Mouse (Mus musculus): ENCODE data around the gene Ddx49.

Ddx49 gene

GRCm38 (mm10) chr8:70302358-70302890 is at the start of gene Ddx49, which contains the start of gene Cope:
TSS of gene Ddx49 (minus strand) at chr8:70302489.
TSS of gene Cope (plus strand) at chr8:70302518.
- DNase-seq, result peak; percentile 93

- no peak for DNase-seq
Observed at GRCm38 (mm10) chr8:70352000-70352384, 49.7 kb upstream of the Ddx49 start.

GRCm38 (mm10) chr8:70351035-70351999 is 49.0 kb upstream of the Ddx49 start:
- peak; percentile 73 for DNase-seq

DNA sequence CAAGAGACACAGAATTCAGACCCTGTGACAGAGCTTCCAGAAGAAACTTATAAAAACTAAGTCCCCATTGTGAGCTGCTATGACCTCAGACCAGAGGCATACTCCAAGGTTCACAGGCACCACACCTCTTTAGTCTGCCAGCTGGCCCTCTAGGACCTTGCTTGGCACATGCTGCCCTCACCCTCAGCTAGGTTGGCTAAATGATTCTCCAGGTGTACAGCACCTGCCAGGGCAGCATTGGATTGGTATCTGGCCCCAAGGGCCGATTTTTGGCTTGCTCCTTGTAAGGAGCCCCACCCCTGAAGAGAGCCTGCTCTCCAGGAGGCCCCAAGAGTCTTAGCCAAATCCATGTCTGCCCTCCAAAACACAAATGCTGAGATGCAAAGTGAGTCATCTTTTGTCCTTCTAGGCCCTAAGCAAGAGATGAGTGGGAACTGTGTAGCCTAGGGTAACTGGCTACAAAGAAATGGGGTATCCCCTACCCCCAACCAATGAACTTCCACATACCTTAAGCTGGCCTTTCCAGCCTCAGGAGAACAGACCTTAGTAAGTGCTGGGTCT is 45.7 kb upstream of the Ddx49 start:
- DNase-seq, result peak; percentile 57

- no peak for DNase-seq
Observed at GRCm38 (mm10) chr8:70347443-70347842, 45.2 kb upstream of the Ddx49 start.

DNA sequence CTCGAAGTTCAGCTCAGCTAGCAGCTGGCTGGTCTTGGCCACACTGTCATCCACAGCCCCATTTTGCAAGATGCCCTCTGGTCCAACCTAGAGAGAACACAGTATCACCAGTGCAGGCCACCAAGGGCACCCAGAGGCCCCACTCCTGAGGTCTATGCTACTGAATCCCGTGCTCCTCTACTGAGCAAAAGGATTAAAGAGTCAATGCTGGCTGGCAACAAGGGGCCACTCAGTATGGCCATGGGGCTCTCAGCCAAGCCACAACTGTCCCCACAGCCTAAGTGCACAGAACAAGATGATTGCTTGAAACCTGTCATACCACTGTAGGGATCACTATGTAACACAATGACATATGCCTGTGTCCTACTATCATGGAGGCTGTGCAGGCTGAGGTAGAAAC is 42.0 kb upstream of the Ddx49 start:
- no peak for DNase-seq

DNA sequence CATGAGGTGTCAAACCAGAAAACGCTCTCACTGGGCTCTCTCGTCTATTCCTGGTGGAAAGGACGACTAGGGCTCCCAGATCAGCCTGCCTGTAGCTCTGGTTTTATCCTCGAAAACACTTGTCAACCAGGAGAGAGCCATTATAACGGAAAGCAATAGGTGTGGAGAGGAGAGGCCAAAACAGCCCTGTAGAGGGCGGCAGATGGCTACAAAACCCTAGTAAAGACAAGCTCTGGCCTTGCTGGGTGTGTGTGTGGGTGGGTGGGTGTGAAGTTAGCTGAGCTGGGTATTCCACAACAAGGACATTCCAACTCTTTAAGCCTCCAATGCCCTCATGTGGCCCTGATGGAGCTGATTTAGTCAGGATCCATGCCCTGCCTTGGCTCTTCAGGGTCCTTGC is 41.4 kb upstream of the Ddx49 start:
- peak; percentile 67 for DNase-seq

DNA sequence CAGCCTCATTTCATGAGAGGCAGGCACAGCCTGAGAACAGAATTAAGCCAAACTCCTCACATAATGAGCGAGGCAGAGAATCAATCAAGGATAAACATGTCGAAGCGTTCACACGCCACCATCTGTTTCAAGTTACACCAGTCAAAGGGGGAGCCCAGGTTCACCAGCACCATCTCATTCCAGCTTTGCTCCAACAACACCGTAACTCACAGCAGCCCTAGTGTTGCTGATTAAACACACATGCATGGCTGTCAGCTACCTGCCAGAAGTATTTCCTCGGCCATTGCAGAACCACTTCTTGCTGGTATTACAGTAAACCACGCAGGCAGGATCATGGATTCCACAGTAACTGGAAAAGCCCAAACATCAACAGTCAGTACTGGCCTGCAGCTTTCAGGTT is 40.8 kb upstream of the Ddx49 start:
- no peak for DNase-seq

DNA sequence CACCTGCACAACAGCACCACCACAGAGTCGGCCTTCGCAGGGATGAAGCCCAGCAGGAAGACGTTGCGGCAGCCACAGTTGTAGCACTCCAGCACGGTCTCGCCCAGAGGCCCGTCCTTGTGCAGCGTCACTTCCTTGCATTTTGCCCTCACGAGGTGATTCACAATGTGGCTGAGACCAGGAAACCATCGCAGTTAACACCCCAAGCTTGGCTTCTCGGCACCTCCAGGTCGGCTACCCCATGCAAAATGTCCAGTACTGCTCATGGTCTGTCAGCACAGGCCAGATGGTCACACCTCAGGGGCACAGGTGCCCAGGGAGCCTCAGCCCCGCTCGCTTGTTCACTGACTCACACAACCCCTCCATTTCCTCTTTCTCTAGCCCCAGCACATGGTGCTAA is 39.7 kb upstream of the Ddx49 start:
- DNase-seq, result peak; percentile 78

GRCm38 (mm10) chr8:70340659-70341058 is 38.4 kb upstream of the Ddx49 start:
- DNase-seq, result peak; percentile 78

GRCm38 (mm10) chr8:70338931-70339330 is 36.6 kb upstream of the Ddx49 start:
- DNase-seq, result no peak

DNA sequence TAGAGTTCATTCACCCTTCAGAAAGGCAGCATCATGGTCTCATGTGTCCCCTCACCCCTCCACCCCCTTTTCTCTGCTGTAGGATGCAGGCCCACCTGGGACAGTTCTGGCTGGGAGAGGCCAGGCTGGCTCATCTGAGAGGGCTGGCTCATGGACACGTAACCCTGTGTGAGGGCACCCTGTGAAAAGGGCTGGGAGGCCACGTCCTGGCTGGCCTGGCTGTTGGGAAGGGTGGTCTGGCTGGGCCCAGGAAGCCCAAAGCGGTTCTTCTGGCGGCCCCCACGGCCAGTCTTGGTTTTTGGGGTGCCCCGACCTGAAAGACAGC is 30.6 kb upstream of the Ddx49 start:
- DNase-seq, result peak; percentile 49

GRCm38 (mm10) chr8:70332070-70332877 is 30.0 kb upstream of the Ddx49 start:
- peak; percentile 85 for DNase-seq

- DNase-seq, result peak; percentile 53
Observed at GRCm38 (mm10) chr8:70331526-70331925, 29.2 kb upstream of the Ddx49 start.

DNA sequence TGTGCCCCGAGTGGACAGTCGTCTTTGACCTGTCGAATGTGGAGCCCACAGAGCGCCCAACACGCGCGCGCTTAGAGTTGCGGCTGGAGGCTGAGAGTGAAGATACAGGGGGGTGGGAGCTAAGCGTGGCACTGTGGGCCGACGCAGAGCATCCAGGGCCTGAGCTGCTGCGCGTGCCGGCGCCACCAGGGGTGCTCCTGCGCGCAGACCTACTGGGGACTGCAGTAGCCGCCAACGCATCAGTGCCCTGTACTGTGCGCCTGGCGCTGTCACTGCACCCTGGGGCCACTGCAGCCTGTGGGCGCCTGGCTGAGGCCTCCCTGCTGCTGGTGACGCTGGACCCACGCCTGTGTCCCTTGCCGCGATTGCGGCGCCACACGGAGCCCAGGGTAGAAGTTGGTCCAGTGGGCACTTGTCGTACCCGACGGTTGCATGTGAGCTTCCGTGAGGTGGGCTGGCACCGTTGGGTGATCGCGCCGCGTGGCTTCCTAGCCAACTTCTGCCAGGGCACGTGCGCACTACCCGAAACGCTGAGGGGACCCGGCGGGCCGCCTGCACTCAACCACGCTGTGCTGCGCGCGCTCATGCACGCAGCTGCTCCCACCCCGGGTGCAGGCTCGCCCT is 28.6 kb upstream of the Ddx49 start:
- DNase-seq, result peak; percentile 61

DNA sequence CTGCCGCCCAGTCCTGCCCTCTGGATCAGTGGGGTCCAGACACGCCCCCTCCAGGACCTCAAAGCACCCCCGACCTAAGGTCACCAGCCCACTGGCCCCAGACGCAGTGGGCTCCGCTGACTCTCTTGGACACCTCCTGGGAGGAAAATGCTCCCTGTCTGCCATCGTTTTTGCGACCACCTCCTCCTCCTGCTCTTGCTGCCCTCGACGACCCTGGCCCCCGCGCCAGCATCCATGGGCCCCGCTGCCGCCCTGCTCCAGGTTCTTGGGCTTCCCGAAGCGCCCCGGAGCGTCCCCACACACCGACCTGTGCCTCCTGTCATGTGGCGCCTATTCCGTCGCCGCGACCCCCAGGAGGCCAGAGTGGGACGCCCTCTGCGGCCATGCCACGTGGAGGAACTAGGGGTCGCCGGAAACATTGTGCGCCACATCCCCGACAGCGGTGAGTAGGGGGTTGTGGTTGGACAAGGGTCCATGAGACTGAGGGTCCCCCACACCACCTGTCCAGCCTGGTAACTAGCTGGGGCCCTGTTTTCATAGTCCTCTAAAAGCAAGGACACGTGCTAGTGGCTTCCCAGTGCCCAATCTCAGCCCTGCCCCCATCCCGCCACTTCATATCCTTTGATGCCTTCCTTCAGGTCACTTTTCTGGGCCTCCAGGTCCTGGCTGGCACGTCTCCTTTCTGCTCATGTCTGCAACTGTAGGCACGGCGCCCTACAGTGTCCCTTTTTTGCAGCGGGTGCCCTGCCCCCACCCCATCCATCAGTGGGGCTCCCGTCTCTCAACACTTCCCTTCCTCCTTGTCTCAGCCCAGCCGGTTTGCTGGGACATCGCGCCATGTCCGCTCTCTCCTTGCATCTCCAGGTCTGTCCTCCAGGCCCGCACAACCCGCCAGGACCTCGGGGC is 27.8 kb upstream of the Ddx49 start:
- peak; percentile 64 for DNase-seq

- no peak for DNase-seq
Observed at GRCm38 (mm10) chr8:70329124-70329834, 27.0 kb upstream of the Ddx49 start, which contains the start of gene Gdf1. TSS of gene Gdf1 (plus strand) at chr8:70329817.

GRCm38 (mm10) chr8:70327512-70327911 is 25.2 kb upstream of the Ddx49 start:
- no peak for DNase-seq

GRCm38 (mm10) chr8:70323716-70324115 is 21.4 kb upstream of the Ddx49 start:
- DNase-seq, result no peak

DNA sequence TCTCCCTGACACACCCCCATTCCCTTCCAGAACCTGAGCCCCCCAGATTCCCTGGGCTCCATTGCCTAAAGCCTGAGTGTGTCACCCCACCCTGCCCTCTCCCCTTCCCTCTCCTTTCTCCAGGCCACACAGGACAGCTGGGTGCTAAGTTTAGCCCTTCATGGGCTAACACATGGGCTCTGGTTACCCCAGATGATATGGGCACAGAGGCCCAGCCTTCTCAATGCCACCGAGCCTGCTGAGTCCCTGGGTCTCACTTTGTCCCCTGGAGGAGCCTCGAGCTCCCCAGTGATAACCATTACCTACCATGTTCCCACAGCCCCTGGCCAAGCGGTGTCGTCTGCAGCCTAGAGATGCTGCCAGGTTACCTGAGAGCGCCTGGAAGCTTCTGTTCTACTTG is 15.6 kb upstream of the Ddx49 start:
- DNase-seq, result no peak
